Mouse (Mus musculus): ENCODE measurements around the gene Cks2.

DNA sequence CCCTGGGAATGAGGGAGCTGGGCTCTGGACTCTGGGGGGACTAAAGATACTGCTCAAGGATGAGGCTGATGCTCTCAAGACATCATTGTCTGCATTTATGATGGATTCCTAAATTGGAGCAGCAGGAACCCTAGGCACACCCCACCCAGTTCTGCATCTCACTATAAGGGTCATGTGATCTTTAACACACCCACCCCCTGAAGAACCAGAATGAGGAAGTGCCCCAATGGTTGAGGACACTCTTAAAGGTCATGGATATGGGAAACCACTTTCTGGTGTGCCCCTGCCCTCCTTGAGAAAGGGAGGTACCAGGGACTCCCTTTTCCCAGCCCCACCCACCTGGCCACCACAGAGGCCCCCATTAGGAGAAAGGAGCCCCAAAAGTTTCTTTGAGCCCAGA lies 51.4 kb downstream of the Cks2 start:
- TF ChIP-seq CTCF (IDR thresholded peaks at IDR 0.05; ENCODE audit: insufficient read depth, low read length) (no peak), POLR2A (IDR thresholded peaks at IDR 0.05; ENCODE audit: borderline replicate concordance, extremely low read depth, low read depth, low read length) (no peak)
